Mouse (Mus musculus) WW6 (cell line): ENCODE data around the gene Polr1c.

Experiments
- DNase-seq: peaks from one replicate; pipeline ENCODE4 v3.0.0-alpha.2; 2013; ENCODE audit warnings: low read depth, low spot score

The Polr1c gene

DNA sequence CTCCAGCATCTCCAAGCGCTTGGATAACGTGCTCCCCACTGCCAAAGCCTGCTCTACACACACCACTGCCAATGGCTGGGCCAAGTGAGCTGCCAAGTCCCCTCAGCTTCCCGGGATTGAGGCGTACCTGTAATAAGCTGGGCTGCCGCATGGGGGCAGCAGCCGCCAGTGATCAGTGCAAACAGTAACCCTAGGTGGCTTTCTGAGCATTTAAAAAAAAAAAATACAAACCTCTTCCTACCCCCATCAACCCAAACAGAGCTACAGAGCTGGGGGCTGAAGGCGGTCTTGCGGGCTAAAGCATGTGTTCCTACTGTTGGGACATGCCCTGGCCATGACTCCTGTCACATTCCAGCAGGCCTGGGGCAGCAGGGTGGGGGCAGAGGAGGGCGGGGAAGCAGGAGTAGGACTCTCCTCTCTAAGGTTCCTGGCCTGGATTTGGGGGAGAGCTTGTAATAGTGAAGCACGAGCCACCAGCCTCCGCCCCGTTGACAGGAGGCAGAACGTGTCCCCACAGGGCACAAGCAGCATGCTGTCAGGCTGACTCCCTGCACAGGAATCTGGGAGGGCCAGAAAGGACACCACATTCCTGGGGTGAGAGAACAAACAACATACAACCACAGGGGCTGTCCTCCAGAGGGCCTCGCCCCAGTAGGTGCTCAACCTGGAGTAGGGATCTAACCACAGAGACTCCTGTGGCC, 18.2 kb upstream of the Polr1c start:
- no peak for DNase-seq

DNA sequence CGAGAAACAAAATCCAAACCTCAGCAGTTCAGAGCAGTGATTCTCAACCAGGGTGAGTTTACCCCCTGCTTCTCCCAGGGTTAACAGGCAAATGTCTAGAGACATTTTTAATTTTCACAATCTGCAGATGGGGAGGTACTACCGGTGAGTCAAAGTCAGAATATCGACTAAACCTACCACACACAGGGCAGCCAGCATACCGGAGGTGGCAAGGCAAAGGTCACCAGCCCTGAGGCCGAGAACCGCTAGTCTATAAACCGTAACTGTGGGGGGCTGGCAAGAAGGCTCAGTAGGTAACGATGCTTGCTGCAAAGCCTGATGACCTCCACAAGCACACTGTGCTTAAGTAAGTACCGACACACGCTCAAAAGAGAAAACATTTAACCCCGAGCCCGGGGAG, 17.6 kb upstream of the Polr1c start:
- DNase-seq = no peak

DNA sequence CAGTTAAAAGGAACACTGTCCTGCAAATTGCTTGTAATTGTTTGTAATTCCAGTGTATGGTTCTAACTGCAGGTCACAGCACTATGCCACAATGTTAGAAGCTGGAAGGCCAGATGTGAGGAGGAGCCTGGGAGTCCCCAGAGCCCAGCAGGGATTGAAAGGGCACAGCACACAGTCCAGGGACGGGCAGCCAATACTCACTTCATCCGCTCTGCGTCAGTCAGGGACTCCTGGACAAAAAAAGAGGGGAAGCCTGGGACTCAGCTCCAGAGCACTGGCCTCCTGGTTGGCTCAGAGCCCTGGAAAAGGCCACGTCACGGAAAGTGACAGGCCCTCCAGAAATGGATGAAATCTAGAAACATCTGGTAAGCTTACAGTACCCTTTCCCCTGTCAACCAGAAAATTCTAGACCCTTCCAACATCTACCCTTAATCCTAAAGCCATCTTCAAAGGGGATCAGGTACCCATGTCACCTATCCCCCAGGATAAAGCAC, 14.4 kb upstream of the Polr1c start:
- DNase-seq = no peak

DNA sequence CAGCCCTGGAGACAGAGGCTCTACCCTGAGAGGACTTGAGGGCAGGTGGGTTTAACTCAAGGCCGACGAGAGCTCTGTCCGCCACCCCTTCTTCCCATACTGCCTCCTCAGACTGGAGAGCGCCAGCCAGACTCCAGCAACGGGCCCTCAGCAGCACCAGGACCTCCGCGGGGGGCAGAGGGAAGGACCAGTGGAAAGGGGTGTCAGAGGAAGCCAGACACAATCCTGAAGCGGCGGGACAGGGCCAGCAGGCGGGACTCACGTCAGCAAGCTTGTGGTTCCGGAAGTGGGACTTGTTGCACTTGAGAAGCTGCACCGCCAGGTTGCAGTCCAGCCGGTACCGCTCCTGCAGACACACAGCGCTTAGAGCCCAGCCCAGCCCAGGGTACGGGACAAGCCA, 11.8 kb upstream of the Polr1c start:
- DNase-seq = no peak

DNA sequence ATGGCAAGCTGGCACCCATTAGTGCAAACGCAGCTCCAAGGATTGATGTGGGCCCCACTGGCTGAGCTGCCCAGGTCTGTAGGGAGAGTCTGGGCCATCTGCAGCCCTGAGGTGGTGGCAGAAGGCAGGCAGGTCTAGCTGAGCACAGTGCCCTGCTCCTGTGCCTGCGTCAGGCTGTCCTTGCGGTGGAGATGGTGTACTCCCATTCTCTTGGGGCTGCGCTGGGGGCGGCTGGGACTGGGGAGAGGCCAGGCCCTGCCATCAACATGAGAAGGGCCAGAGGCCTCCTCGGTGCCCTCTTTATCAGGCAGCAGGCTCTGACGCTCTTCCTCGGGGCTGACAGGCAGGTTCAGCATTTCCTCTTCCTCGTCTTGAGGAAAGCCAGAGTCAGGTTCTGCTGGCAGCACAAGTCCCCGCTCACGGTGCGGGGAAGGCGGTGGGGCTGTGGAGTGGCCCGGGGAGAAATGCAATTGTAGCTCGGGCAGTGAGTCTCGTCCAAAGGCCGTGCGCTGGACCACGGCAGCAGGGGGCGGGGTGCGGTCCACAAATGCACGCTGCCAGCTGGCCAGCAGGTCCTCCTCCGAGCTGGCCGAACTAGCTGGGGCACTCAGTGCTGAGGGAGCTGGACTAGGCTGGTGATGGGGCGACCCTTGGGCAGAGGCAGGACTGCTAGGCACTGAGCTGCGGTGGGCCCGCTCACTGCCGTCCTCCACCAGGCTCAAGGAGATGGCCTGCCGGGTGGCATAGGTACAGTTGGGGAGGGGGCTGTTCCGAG, 10.6 kb upstream of the Polr1c start:
- DNase-seq = no peak

DNA sequence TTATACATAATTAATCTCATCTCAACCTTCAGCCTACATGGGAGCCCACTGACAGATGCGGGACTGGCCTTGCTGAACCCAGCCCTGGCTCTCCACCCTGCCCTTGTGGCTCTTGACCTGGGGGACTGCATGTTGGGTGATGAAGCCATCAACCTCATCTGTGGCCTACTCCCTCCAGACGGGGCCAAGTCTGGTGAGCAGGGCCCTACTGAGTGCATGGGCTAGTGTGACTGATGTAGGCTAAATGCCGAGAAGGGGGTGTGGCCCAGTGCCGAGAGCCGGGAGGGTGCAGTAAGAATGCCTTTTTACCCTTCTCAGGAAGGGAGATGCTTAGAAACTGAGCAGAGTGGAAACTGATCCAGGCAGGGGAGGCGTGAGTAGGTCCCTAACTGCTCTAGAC, 7.3 kb upstream of the Polr1c start:
- no peak for DNase-seq

DNA sequence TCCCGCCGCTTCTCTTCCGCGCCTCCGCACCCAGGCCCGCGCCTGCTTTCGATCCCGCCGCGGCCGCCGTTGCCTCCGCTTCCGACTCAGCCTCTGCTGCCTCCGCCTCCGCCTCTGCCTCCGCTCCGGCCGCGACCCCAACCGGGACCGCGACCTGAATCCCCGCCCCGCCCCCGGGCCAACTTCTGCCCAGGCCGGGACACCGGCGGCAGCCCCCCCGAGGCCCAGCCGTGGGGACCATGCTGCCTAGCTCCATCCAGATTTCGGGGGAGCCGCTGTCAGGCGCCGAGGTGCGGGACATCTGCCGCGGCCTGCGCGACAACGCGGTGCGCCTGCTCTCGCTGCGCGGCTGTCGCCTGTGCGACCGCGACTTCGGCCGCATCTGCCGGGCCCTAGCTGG, 6.3 kb upstream of the Polr1c start:
- no peak for DNase-seq

DNA sequence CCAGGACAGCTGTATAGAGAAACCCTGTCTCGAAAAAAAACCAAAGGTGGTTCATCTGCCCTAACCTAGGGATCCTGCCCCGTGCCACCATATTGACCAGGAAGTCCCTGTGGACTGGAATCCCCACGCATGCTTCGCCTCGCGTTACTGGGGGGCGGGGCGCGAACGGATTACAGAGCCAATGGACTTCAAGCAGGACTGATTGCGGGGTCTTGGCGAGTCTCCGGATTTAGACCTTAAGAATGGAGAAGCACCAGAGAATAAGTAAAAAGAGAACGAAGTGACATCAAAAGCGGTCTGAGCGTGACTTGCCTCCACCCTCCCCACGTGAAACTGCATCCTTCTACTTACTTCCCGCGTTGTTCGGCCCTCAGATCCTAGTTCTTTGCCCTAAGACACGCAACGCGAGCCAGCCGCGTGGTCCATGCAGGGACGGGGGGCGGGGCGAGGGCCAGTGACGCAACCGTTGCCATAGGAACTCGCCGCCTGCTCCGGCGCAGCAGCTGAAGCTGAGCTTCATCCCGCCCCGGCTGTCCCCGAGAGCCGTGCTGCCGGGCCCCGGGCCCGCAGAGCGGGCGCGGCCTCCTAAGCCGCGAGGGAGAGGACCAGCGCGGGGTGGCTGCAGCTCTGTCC, 5.7 kb upstream of the Polr1c start, which contains the start of gene Lrrc73:
TSS of gene Lrrc73 (plus strand) at position 80 of the 633 bp plus-strand sequence.
- peak; percentile 77 for DNase-seq

DNA sequence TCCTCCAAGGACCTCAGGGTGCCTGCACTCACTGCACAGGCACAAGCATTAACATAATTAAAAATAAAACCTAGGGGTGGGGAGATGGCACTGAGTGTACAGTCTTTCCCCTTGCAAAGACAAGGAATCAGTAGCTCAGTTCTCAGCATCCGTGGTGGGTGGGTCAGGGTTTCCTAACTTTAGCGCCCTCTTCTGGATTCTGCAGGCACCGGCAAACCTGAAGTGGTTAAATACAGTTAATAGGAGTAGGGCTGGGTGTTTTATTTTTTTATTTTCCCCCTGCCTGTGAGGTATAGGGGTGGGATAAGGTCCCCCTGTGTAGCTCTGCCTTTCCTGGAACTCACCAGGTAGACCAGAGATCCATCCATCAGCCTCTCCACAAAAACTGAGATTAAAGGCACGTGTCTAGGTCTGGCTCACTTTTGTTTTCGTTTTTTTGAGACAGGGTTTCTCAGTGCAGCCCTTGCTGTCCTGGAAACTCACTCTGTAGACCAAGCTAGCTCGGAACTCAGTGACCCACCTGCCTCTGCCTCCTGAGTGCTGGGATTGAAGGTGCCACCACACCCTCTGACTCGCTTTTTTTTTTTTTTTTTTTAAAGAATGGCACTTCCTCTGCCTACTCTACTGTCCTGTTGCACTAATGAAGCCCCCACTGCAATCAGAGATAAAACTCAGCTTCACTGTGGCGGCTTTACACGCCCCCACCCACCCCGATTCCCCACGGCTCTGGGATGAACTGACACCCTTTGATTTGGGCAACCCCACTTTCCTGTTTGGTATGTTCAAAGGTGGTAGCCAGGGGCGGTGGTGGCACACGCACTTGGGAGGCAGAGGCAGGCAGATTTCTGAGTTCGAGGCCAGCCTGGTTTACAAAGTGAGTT, 5.0 kb upstream of the Polr1c start:
- DNase-seq = no peak

DNA sequence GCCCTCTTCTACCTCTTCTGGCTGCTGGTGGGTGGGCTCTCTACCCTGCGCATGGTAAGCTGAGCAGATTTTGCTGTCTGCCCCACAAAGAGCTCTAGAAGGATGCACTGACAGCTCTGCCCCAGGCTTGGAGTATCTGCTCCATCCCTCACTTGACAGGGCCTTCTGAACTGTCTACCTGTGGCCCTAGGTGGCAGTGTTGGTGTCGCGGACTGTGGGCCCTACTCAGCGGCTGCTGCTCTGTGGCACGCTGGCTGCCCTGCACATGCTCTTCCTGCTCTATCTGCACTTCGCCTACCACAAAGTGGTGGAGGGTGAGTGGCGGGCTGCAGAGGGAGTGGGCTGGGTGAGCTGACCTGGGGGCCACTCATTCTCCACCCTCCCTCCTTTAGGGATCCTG, 3.3 kb upstream of the Polr1c start:
- no peak for DNase-seq

DNA sequence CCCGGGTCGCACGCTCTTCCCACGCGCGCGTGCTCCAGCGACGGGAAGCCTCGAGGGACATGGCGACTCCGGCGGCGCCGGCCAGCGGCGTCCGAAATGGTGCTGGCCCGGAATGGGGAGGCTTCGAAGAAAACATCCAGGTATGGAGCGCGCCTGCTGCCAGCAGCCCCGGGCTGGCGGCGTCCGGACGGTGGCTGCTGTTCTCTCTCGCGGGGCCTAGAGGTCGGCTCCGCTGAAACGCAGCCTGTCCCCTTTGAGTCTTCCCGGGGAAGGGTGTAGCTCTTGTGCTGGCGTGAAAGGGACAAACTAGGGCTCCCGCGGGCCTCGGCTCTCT, 302 bp upstream of the Polr1c start:
- DNase-seq = no peak

DNA sequence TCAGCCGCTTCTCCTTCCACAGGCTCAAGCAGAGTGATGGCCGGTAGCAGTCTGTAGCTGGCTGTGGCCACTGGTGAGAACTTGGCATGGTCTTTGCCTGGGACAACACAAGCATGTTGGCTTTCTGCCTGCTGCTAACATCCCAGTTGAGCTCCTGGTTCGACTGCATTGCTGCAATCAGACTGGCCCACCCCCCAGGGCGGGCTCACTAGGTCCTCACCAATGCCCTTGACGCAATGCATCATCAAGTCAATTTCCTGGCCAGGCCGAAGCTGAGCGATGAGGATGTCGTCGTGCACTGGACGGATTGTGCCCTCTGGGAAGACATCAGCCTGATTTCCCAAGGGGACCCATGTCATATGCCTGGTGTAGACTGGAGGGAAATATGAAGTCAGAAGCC, 3.3 kb downstream of the Polr1c start:
- no peak for DNase-seq

DNA sequence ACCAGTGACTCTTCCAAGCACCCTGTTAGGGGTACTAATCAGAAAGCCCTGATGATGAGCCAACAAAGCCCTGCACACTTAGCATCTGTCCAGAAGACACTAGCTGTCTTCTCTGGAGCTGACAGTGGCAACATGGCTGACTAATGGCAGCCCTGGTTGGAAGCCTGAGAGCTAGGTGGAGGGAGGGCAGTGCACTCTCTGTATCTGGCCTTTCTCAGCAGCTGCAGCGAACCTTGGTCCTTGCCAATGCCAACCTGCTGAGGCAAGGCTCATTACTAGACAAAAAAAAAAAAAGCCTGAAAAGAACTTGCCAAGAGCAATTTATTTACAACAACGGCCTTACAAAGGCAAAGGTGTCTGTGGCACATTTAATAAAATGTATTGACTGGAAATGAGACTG, 4.2 kb downstream of the Polr1c start:
- DNase-seq = no peak

DNA sequence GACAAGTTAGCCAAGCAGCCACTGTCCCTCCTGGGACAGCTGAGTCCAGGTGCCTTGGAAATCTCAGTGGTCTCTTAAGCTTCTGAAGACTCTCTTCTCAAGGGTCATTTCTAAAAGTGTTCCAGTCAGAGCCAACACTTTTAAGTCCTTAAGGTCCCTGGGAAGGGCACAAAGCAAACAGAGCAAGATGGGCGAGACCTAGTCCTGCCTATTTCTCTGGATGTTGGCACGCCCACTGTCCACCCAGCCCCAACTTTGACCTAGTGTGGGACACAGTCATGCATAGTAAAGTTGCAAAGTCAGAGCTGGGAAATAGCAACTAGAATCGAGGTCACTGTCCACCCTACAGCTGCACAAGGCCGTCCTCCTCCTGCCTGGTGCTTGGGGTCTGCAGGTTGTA, 4.9 kb downstream of the Polr1c start:
- no peak for DNase-seq

DNA sequence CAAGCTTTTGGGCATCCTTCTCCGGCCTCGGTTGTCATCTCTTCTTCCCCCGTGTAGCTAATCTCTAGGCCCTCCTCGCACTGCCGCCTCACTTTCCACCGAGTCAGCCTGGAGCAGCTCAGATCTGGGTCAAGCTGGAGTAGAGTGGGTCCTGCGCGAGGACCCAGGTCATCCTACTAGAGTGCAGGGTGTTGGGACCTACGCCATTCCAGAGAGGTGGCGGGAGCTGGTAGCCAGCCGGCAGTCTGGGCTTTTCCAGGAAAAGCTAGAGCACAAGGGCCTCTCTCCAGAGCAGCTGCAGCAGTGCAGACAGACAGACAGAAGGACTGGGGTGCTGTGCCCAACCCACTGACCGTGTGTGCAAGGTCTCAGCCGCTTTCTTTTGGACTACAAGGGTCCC, 5.6 kb downstream of the Polr1c start:
- no peak for DNase-seq

DNA sequence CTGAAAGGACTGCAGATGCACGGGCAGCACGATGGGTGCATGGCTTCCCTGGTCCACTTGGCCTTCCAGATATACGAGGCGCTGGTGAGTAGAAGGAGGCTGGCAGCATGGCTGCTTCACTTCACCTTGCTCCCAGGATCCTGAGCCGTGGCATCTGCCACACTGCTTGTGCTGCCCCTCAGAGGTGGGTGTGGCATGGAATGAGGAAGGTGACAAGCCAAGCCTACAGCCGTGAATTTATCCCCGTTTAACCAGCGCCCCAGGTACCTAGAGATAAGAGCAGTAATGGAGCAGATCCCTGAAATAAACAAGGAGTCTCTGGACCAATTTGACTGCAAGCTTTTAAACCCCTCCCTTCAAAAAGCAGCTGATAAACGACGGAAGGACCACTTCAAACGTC, 6.4 kb downstream of the Polr1c start:
- no peak for DNase-seq

DNA sequence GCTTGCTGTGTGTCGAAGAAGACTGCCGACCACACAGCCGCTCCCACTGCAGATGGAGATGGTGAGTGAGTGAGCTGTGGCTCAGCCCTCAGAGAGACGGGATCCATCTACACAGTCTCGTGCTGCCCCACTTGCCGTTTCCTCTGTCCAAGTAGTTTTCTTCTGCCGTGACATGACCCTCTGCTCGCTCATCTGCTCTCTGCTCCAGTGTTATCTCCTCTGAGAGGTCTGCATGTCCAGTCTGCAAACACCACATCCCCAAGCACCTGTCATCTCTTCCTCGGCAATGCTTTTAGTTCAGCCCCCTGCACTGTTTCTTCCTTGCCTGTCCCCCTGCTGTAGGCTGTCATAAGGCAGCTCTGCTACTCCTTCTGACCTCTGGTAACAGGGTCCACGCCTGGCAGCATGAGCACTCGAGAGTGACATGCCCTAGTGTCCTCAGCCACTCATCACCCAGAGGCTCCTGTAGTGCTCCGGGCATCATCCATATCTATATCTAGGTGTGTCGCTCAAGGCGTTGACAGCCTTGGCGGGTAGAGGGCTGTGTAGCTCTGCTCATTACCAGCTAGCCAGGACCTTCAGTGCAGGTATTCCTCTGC, 8.2 kb downstream of the Polr1c start:
- no peak for DNase-seq

DNA sequence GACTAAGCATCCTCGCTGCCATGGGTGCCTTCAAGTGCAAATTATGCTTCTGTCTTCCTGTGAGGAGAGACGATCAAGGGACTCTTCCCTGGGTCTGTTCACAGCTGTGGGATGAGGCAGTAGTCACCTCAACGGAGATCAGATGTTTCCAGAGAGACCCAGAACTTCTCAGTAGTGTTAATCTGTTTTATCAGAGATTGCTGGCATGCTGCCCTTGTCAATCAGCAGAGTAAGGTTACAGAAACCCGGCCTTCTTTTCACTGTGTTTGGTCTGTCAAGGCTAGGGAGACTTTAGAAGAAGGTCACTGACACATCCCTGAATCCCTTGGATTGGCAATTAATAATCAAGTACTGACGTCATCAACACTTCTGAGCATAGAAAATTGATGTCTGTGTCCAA, 10.4 kb downstream of the Polr1c start:
- DNase-seq = no peak

DNA sequence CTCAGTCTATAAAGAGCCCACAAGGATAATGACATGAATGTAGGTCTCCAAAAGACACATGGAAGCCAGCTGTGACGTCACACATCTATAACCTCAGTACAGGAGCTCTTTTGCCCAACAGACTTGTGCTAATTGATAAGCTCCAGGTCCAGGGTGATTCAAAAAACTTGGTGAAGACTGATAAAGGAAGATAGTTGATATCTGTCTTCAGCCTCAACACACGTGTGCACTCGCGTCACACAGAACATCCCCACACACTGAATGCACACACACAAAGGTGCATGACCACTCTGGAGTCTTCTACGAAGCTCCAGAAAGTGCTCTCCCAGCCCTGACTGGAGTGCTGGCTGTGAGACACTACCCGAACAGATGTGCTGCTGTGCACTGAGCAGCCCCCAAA, 10.8 kb downstream of the Polr1c start:
- no peak for DNase-seq

DNA sequence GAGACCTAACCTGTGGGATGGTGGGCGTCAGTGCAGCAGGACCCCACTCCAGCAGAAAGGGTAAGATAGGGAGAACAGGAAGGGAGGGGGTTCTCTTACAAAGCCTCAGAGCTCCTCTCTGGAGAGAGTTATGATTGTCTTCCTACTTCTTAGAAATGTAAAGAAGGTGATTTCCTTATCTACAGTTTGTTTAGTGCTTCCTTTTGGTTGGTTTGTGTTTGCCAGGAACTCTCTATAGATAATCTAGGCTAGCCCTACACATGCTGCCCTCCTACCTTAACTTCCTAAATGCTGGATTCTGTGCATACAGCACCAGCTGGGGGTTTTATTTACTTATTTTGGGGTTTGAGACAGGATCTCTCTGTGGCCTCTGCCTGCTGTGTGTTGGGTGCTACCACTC, 11.8 kb downstream of the Polr1c start:
- DNase-seq = no peak

DNA sequence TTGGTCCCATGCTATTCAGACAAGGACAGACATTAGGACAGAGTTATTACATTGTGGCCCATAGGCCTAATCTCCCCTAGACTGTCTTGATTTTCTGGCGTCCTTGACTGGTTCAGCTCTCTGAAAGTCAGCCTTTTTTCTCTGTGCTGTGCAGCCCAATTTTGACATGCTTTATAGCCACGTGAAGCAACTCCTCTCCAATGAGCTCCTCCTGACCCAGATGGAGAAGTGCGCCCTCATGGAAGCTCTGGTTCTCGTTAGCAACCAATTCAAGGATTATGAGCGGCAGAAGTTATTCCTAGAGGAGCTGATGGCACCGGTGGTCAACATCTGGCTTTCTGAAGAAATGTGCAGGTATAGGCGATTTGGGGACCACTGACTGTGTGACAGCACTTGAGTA, 20.3 kb downstream of the Polr1c start:
- no peak for DNase-seq

DNA sequence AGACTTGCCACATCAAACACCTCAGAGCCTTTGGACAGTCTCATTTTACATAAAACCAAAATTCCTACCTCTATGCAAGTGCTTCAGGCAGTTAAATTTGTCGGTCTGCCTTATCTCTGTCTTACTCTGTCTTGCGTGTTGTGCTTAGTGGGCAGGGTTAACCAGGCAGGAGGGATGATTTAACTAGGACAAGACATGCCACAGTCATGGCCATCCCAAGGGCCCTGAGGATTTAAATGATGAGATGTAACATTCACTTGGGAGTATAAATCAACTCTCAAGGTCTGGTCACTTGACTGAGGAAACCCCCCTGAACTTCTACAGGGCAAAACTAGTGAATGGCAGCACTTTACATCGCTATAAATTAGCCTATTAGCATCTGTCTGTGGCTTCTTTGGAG, 26.3 kb downstream of the Polr1c start:
- DNase-seq = no peak
